Mouse (Mus musculus) cerebellum, adult 2 months (tissue): ENCODE results near the gene Glt8d2.

Experiments used
- CTCF ChIP-seq: fragments of 200-500 bp; IDR thresholded peaks from 2 replicates; pipeline ENCODE4 v1.5.1; 2011; ENCODE audit warnings: low read depth, mild to moderate bottlenecking, control low read depth, low read length, moderate library complexity, borderline replicate concordance; ENCODE audit not compliant: insufficient read depth
- POLR2A ChIP-seq: fragments of 200-500 bp; IDR thresholded peaks from 2 replicates; pipeline ENCODE4 v1.6.1; 2011; ENCODE audit warnings: low read length, control low read depth, borderline replicate concordance; ENCODE audit not compliant: insufficient read depth

GRCm38 (mm10) chr10:82689681-82690211 lies 704 bp downstream of the Glt8d2 start:
- no peak for TF ChIP-seq CTCF
- TF ChIP-seq POLR2A: no peak
